Mouse (Mus musculus): ENCODE data around the gene A3galt2. TPM values are rescaled to one million over a fixed set of nuclear protein-coding genes. Genes with fewer than 3 reads are reported as not detected.

A3galt2 gene
- total RNA-seq, 2 experiments from 2014 or later: 0.12 to 0.14 TPM

GRCm38 (mm10) chr4:128752031-128752757, 3.0 kb upstream of the A3galt2 start:
- DNase-seq (ENCODE audit: extremely low spot score in 1 of 2, low spot score in 1 of 2): no peak

DNA sequence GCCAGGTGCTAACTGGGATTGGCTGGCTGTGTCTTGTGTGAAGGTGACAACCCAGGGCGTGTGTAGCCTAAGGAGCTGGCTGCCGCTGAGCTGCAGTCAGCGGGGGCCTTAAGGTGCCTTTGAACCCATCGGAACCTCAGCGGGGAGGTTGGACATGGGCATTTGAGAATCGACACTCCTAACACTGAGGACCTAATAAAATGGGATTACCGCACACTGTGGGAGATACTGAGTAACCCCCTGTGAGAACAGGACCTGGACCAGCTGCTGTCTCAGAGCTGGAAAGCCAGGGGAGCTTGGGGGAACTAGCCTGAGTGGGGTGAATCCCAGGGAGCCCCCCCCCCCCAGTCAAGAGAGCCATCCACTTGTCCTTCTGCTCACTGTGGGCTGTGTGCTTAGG, 1.6 kb upstream of the A3galt2 start:
- no peak for DNase-seq (ENCODE audit: extremely low spot score in 1 of 2, low spot score in 1 of 2)

DNA sequence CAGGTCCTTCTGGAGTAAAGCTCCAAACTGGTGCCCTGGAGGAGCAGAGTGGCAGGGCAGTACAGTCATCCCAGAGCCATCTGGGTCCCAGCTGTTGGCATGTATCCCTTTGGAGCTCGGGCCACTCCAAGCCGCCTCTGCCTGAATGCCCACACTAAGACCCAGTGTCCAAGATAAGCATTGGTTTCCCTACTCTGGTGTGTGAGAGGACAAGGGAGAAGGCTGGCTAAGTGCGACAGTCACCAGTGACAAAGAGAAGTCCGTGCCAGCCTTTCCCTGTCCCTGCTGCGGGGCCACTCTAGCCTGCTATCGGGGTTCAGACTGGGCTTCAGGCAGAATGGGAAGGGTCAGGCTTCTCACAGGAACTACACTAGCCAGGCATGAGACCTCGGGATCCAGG, 736 bp downstream of the A3galt2 start:
- no peak for DNase-seq (ENCODE audit: extremely low spot score in 1 of 2, low spot score in 1 of 2)

DNA sequence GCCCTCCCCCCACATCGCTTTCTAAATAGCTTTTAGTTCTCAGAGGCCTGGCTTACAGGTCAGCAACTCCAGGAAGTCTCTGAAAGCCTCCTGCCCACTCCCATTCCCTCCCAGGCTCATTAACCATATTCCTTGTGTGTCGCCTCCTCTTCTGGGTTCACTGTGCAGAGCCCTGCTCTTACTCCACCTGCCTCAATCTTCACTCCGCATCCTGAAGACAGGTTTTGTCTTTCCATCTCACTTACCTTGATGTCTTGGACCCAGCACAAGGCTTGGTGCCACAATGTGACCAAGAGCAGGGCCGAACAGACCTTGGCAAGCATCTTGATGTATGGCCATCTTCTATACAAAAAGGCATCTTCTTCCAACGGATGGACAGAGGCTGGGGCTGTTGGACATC, 4.0 kb downstream of the A3galt2 start:
- no peak for DNase-seq (ENCODE audit: extremely low spot score in 1 of 2, low spot score in 1 of 2)

- DNase-seq (ENCODE audit: extremely low spot score in 1 of 2, low spot score in 1 of 2): no peak
Observed at GRCm38 (mm10) chr4:128760029-128760428, 4.9 kb downstream of the A3galt2 start.

DNA sequence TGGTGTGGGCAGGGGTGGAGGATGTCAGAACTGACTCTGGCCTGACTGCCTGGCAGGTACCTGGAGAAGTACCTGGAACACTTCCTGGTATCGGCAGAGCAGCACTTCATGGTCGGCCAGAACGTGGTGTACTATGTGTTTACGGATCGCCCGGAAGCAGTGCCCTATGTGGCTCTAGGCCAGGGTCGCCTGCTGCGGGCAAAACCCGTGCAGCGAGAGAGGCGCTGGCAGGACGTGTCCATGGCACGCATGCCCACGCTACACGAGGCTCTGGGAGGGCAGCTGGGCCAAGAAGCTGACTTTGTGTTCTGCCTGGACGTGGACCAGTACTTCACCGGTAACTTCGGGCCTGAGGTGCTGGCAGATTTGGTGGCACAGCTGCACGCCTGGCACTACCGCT, 11.8 kb downstream of the A3galt2 start:
- no peak for DNase-seq (ENCODE audit: extremely low spot score in 1 of 2, low spot score in 1 of 2)

DNA sequence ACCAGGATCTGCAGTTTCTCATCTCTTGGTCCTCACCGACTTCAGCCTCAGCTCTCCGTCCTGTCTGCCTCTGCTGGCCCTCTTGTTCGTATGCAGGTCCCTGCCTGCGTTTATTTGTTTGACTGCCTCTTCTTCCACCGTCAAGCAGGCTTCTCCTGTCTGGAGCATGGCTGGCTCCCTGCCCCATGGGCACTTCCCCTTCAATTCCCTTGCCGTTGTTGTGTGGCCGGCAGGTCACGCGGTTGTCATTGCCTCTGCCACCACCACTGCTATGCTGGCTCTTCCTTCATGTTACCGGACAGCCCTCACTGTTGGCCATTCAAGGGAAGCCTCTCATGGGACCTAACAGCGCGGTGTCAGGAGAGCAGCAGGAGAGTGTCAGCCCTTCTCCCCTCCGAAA, 13.0 kb downstream of the A3galt2 start:
- DNase-seq (ENCODE audit: extremely low spot score in 1 of 2, low spot score in 1 of 2): no peak

- DNase-seq (ENCODE audit: extremely low spot score in 1 of 2, low spot score in 1 of 2): no peak
Observed at GRCm38 (mm10) chr4:128769569-128770355, 14.6 kb downstream of the A3galt2 start.

GRCm38 (mm10) chr4:128770698-128771097, 15.5 kb downstream of the A3galt2 start:
- DNase-seq (ENCODE audit: extremely low spot score in 1 of 2, low spot score in 1 of 2): no peak

- no peak for DNase-seq (ENCODE audit: extremely low spot score in 1 of 2, low spot score in 1 of 2)
Observed at GRCm38 (mm10) chr4:128773820-128774219, 18.7 kb downstream of the A3galt2 start.

DNA sequence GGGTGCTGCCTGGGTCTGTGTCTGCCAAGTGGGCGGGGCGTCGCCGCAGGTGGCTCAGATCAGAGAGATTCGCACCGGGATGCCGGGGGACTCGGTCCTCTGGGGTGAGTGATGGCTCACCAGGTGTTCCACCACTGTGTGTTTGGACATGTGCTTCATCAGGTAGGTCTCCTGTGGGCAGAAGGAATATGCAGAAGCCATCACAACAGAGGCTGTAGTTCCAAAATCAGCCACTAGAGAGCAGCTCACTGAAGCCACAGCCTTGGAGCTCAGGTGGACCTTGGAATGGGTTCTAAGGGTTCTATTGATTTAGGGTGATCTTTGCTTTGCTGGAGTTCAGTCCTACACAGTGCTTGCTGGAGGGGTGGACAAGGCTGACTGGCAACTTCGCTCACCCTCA, 19.3 kb downstream of the A3galt2 start:
- DNase-seq (ENCODE audit: extremely low spot score in 1 of 2, low spot score in 1 of 2): peak in 1 of 2 experiments; percentile 65

GRCm38 (mm10) chr4:128776568-128777289, 21.6 kb downstream of the A3galt2 start:
- DNase-seq (ENCODE audit: extremely low spot score in 1 of 2, low spot score in 1 of 2): peak; percentile 64 to 84

DNA sequence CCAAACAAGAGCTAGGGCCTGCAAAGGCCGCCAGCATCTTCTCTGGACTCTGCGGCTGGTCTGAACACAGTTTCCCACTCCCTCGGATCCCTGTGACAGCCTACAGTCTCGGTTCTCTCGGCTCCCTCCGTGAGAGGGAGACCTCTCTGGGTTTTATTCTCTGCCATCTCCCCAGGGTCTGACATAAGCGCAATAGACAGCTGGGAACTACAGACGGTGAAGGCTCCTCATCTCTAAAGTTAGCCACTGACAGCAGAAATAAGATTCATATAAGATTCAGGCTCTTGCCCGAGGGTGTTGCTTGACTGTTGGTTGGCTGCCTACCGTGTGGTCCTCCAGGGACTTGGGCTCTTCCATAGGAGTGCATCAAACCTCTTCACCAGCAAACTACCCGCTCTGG, 22.4 kb downstream of the A3galt2 start:
- DNase-seq (ENCODE audit: extremely low spot score in 1 of 2, low spot score in 1 of 2): no peak

GRCm38 (mm10) chr4:128782037-128782436, 26.9 kb downstream of the A3galt2 start:
- DNase-seq (ENCODE audit: extremely low spot score in 1 of 2, low spot score in 1 of 2): no peak

DNA sequence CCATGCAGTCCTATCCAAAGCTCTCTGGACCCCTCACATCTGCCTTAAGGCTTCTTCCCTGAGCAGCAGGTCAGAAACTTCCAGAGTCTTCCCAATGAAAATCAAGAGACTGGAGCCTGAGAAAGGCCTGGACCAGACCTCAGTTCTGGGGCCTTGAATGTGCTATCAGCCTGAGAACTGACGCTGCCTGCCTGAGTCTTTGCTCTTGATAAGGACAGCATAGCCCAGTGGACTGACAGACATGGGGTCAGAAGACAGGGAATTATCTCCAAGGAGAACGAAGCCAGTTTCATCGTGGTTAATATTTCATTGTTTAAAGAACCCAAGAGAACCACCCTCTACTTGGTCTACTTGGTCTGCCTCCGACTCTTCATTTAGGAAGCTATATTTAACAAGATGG, 27.5 kb downstream of the A3galt2 start:
- no peak for DNase-seq (ENCODE audit: extremely low spot score in 1 of 2, low spot score in 1 of 2)

DNA sequence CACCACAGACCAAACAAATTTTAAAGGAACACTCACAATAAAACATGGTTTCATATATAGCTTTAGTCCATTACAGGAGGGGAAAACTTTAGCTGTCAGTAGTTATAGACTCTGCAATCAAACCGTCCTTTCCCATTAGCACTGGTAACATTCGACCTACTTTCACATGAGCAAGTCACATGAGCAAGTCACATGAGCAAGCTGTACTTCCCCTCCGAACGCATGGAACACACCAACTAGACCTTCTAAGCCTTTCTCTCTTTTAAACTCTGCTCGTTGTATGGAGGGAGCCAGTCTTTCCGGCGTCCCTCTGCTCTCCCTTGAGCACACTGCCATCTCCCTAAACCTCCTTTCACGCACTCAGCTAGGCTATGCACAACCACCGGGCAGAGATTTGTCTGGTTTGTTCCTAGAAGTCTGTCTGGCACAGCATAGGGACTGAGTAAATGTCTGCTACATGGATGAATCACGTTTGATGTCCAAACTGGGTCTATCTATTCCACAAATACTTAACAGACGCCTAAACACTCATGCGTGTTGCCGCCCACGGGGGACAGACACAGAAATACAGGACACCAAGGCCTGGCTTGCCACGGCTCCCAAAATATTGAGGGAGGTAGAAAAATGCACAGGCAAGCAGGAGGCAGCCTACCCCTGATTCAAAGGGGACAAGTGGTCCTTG, 29.9 kb downstream of the A3galt2 start:
- DNase-seq (ENCODE audit: extremely low spot score in 1 of 2, low spot score in 1 of 2): no peak

DNA sequence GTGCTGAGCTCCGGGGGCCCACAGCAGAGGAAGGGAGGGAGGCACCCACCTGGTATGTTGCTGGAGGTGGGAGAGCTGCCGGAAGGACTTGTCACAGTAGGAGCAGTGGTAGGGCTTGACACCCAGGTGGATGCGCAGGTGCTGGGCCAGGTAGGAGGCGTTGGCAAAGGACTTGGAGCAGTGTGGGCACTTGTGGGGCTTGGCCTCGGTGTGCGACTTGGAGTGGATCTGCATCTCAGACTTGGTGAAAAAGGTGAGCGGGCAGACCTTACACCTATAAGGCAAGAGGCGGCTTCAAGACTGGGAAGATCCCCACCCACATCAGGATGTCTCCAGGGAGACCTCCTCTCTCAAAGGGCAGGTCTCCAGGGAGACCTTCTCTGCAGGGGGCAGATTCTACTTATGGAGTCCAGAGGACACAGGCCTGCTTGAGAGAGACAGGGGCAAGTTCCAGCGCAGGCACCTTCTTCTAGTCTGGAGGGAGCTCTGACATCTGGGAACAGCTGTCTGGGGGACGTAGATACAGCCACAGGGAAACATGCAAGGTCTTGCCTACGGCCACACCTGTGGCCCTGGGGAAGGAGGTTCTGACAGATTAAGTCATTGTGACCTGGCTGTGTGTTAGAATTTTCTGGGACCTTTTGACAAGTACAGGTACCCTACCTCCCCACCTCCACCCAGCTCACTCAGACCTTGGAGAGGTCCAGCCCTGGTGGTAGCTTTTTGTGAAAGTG, 30.9 kb downstream of the A3galt2 start:
- DNase-seq (ENCODE audit: extremely low spot score in 1 of 2, low spot score in 1 of 2): no peak

- DNase-seq (ENCODE audit: extremely low spot score in 1 of 2, low spot score in 1 of 2): no peak
Observed at GRCm38 (mm10) chr4:128787023-128787939, 32.1 kb downstream of the A3galt2 start.

- no peak for DNase-seq (ENCODE audit: extremely low spot score in 1 of 2, low spot score in 1 of 2)
Observed at GRCm38 (mm10) chr4:128788108-128788507, 32.9 kb downstream of the A3galt2 start.
